Mouse (Mus musculus) MEL (cell line): ENCODE results near the gene Sh3bgrl. TPM values are rescaled to one million over a fixed set of nuclear protein-coding genes. Genes with fewer than 3 reads are reported as not detected.

Experiments used
- DNase-seq: peaks from one replicate; pipeline ENCODE4 v3.0.0; 2011; ENCODE audit warnings: low read depth, low spot score
- H3K27ac ChIP-seq: 2 replicates; pipeline ENCODE4 v1.5.1; 2012; ENCODE audit warnings: low read depth, mild to moderate bottlenecking, control low read depth, low read length, moderate library complexity; ENCODE audit not compliant: control insufficient read depth
- H3K27me3 ChIP-seq, 2 experiments: fragments of 150-350 bp in 1 of 2; sonication (generic) in 1 of 2; 2 replicates each; pipeline ENCODE4 v1.6.1; 2012; ENCODE audit warnings: low read length in 2 of 2, mild to moderate bottlenecking in 2 of 2, improper control_type of control experiment in 1 of 2, moderate library complexity in 1 of 2; ENCODE audit not compliant: insufficient read depth in 2 of 2, control insufficient read depth in 1 of 2
- H3K36me3 ChIP-seq, 2 experiments: 2 replicates each; pipeline ENCODE4 v1.6.1; 2012 to 2014; ENCODE audit warnings: low read length in 2 of 2, improper control_type of control experiment in 1 of 2, inconsistent platforms in 1 of 2, mild to moderate bottlenecking in 1 of 2; ENCODE audit not compliant: insufficient read depth in 2 of 2, control insufficient read depth in 1 of 2
- H3K4me1 ChIP-seq, 2 experiments: fragments of 150-350 bp in 1 of 2; sonication (generic) in 1 of 2; 2 replicates each; pipeline ENCODE4 v1.6.1; 2012; ENCODE audit warnings: low read length in 2 of 2, improper control_type of control experiment in 1 of 2, mild to moderate bottlenecking in 1 of 2; ENCODE audit not compliant: insufficient read depth in 2 of 2, control insufficient read depth in 1 of 2
- H3K4me3 ChIP-seq, 2 experiments: fragments of 150-350 bp in 1 of 2; sonication (generic) in 1 of 2; 2 replicates each; pipeline ENCODE4 v1.5.1; 2012; ENCODE audit warnings: low read depth in 2 of 2, low read length in 2 of 2, mild to moderate bottlenecking in 2 of 2, moderate library complexity in 2 of 2, control low read depth in 1 of 2, improper control_type of control experiment in 1 of 2; ENCODE audit not compliant: control insufficient read depth in 1 of 2, insufficient read depth in 1 of 2
- H3K79me2 ChIP-seq: 2 replicates; pipeline ENCODE4 v1.6.1; 2012; ENCODE audit warnings: mild to moderate bottlenecking, low read length, moderate library complexity; ENCODE audit not compliant: control insufficient read depth, poor library complexity, insufficient read depth
- H3K9ac ChIP-seq: 2 replicates; pipeline ENCODE4 v1.6.1; 2012; ENCODE audit warnings: low read depth, mild to moderate bottlenecking, control low read depth, low read length, moderate library complexity; ENCODE audit not compliant: control insufficient read depth, poor library complexity, severe bottlenecking
- H3K9me3 ChIP-seq: fragments of 150-350 bp; sonication (generic); replicated peaks from 2 replicates; pipeline ENCODE4 v1.6.1; 2012; ENCODE audit warnings: mild to moderate bottlenecking, low read length, improper control_type of control experiment, moderate library complexity; ENCODE audit not compliant: insufficient read depth
- BHLHE40 ChIP-seq: IDR thresholded peaks from 2 replicates; pipeline ENCODE4 v1.6.1; 2012; ENCODE audit warnings: low read depth, mild to moderate bottlenecking, inconsistent platforms, low read length, improper control_type of control experiment, borderline replicate concordance
- CHD1 ChIP-seq: IDR thresholded peaks from 2 replicates; pipeline ENCODE4 v1.6.1; 2012; ENCODE audit warnings: low read depth, mild to moderate bottlenecking, inconsistent platforms, low read length, improper control_type of control experiment
- CTCF ChIP-seq, 3 experiments: IDR thresholded peaks in 2 of 3; conservative IDR thresholded peaks in 1 of 3; 2 replicates each; pipeline ENCODE4 v1.5.1; 2011 to 2012; ENCODE audit warnings: low read length in 3 of 3, low read depth in 2 of 3, mild to moderate bottlenecking in 2 of 3, improper control_type of control experiment in 1 of 3, inconsistent platforms in 1 of 3, mixed read lengths in 1 of 3, moderate library complexity in 1 of 3; ENCODE audit not compliant: control insufficient read depth in 1 of 3, insufficient read depth in 1 of 3, poor library complexity in 1 of 3, severe bottlenecking in 1 of 3
- E2F4 ChIP-seq: IDR thresholded peaks from 2 replicates; pipeline ENCODE4 v1.6.1; 2011; ENCODE audit warnings: low read depth, low read length, improper control_type of control experiment, borderline replicate concordance
- ELF1 ChIP-seq: IDR thresholded peaks from 2 replicates; pipeline ENCODE4 v1.6.1; 2014; ENCODE audit warnings: low read depth, mild to moderate bottlenecking, inconsistent platforms, low read length, improper control_type of control experiment, moderate library complexity
- EP300 ChIP-seq, 2 experiments: IDR thresholded peaks; 2 replicates each; pipeline ENCODE4 v1.6.1; 2011; ENCODE audit warnings: improper control_type of control experiment in 2 of 2, low read length in 2 of 2, low read depth in 1 of 2, mild to moderate bottlenecking in 1 of 2
- ETS1 ChIP-seq: IDR thresholded peaks from 2 replicates; pipeline ENCODE4 v1.6.1; 2012; ENCODE audit warnings: low read depth, mild to moderate bottlenecking, inconsistent platforms, low read length, improper control_type of control experiment, moderate library complexity
- GABPA ChIP-seq: IDR thresholded peaks from 2 replicates; pipeline ENCODE4 v1.6.1; 2012; ENCODE audit warnings: low read depth, mild to moderate bottlenecking, inconsistent platforms, low read length, improper control_type of control experiment, moderate library complexity
- HCFC1 ChIP-seq: IDR thresholded peaks from 2 replicates; pipeline ENCODE4 v1.6.1; 2012; ENCODE audit warnings: low read depth, mild to moderate bottlenecking, inconsistent platforms, low read length, improper control_type of control experiment, moderate library complexity
- JUND ChIP-seq: IDR thresholded peaks from 2 replicates; pipeline ENCODE4 v1.6.1; 2011; ENCODE audit warnings: low read depth, mild to moderate bottlenecking, improper control_type of control experiment, low read length
- KAT2A ChIP-seq: conservative IDR thresholded peaks from 2 replicates; pipeline ENCODE4 v1.6.1; 2012; ENCODE audit warnings: low read depth, low read length, improper control_type of control experiment, inconsistent platforms
- MAFK ChIP-seq: IDR thresholded peaks from 2 replicates; pipeline ENCODE4 v1.6.1; 2011; ENCODE audit warnings: low read depth, mild to moderate bottlenecking, low read length, improper control_type of control experiment, borderline replicate concordance
- MAX ChIP-seq: IDR thresholded peaks from 2 replicates; pipeline ENCODE4 v1.6.1; 2011; ENCODE audit warnings: low read length, improper control_type of control experiment
- MAZ ChIP-seq: IDR thresholded peaks from 2 replicates; pipeline ENCODE4 v1.6.1; 2012; ENCODE audit warnings: low read depth, mild to moderate bottlenecking, inconsistent platforms, low read length, improper control_type of control experiment
- MEF2A ChIP-seq: IDR thresholded peaks from 2 replicates; pipeline ENCODE4 v1.6.1; 2014; ENCODE audit warnings: low read depth, mild to moderate bottlenecking, inconsistent platforms, low read length, improper control_type of control experiment; ENCODE audit not compliant: poor library complexity, insufficient replicate concordance, severe bottlenecking; ENCODE audit errors: extremely low read depth
- MXI1 ChIP-seq: IDR thresholded peaks from 2 replicates; pipeline ENCODE4 v1.6.1; 2011; ENCODE audit warnings: mild to moderate bottlenecking, low read depth, low read length, improper control_type of control experiment
- MYB ChIP-seq: IDR thresholded peaks from 2 replicates; pipeline ENCODE4 v1.6.1; 2011; ENCODE audit warnings: mild to moderate bottlenecking, low read depth, low read length, improper control_type of control experiment
- MYC ChIP-seq: IDR thresholded peaks from 2 replicates; pipeline ENCODE4 v1.6.1; 2011; ENCODE audit warnings: low read depth, mild to moderate bottlenecking, low read length, improper control_type of control experiment, moderate library complexity
- NELFE ChIP-seq: IDR thresholded peaks from 2 replicates; pipeline ENCODE4 v1.6.1; 2011; ENCODE audit warnings: low read depth, low read length, improper control_type of control experiment
- NRF1 ChIP-seq: IDR thresholded peaks from 2 replicates; pipeline ENCODE4 v1.6.1; 2014; ENCODE audit warnings: low read depth, mild to moderate bottlenecking, inconsistent platforms, low read length, improper control_type of control experiment, moderate library complexity; ENCODE audit not compliant: poor library complexity, insufficient read depth, severe bottlenecking
- POLR2A ChIP-seq, 2 experiments: IDR thresholded peaks; 2 replicates each; pipeline ENCODE4 v1.6.1; 2011 to 2012; ENCODE audit warnings: low read length in 2 of 2, mild to moderate bottlenecking in 2 of 2, control low read depth in 1 of 2, improper control_type of control experiment in 1 of 2, low read depth in 1 of 2, moderate library complexity in 1 of 2; ENCODE audit not compliant: control insufficient read depth in 1 of 2, insufficient read depth in 1 of 2, poor library complexity in 1 of 2
- POLR2AphosphoS2 ChIP-seq: IDR thresholded peaks from 2 replicates; pipeline ENCODE4 v1.6.1; 2011; ENCODE audit warnings: low read length, improper control_type of control experiment
- POLR2AphosphoS5 ChIP-seq: IDR thresholded peaks from 2 replicates; pipeline ENCODE4 v1.6.1; 2012; ENCODE audit warnings: low read depth, borderline replicate concordance, mild to moderate bottlenecking, inconsistent platforms, low read length, moderate library complexity, mixed read lengths
- RAD21 ChIP-seq: IDR thresholded peaks from 2 replicates; pipeline ENCODE4 v1.6.1; 2011; ENCODE audit warnings: mild to moderate bottlenecking, low read depth, low read length, improper control_type of control experiment
- RCOR1 ChIP-seq: IDR thresholded peaks from 2 replicates; pipeline ENCODE4 v1.6.1; 2012; ENCODE audit warnings: low read depth, mild to moderate bottlenecking, inconsistent platforms, low read length, improper control_type of control experiment
- SIN3A ChIP-seq: IDR thresholded peaks from 2 replicates; pipeline ENCODE4 v1.6.1; 2012; ENCODE audit warnings: low read length, improper control_type of control experiment, inconsistent platforms
- SMC3 ChIP-seq: IDR thresholded peaks from 2 replicates; pipeline ENCODE4 v1.6.1; 2011; ENCODE audit warnings: low read depth, low read length, improper control_type of control experiment
- TAL1 ChIP-seq: IDR thresholded peaks from 2 replicates; pipeline ENCODE4 v1.6.1; 2012; ENCODE audit warnings: mild to moderate bottlenecking, inconsistent platforms, low read length, moderate library complexity, mixed read lengths
- TBP ChIP-seq: IDR thresholded peaks from 2 replicates; pipeline ENCODE4 v1.8.0; 2011; ENCODE audit warnings: low read depth, low read length, improper control_type of control experiment
- TCF12 ChIP-seq: IDR thresholded peaks from 2 replicates; pipeline ENCODE4 v1.6.1; 2014; ENCODE audit warnings: low read depth, mild to moderate bottlenecking, inconsistent platforms, low read length, improper control_type of control experiment, moderate library complexity
- UBTF ChIP-seq: IDR thresholded peaks from 2 replicates; pipeline ENCODE4 v1.6.1; 2012; ENCODE audit warnings: low read depth, mild to moderate bottlenecking, inconsistent platforms, low read length, improper control_type of control experiment, moderate library complexity, borderline replicate concordance; ENCODE audit not compliant: insufficient read depth
- USF2 ChIP-seq, 2 experiments: IDR thresholded peaks; 2 replicates each; pipeline ENCODE4 v1.6.1; 2011 to 2012; ENCODE audit warnings: improper control_type of control experiment in 2 of 2, low read length in 2 of 2, borderline replicate concordance in 1 of 2, inconsistent platforms in 1 of 2, low read depth in 1 of 2, mild to moderate bottlenecking in 1 of 2; ENCODE audit not compliant: insufficient read depth in 1 of 2
- ZC3H11A ChIP-seq: IDR thresholded peaks from 2 replicates; pipeline ENCODE4 v1.6.1; 2012; ENCODE audit warnings: low read depth, mild to moderate bottlenecking, inconsistent platforms, low read length, improper control_type of control experiment
- ZKSCAN1 ChIP-seq: IDR thresholded peaks from 2 replicates; pipeline ENCODE4 v1.6.1; 2012; ENCODE audit warnings: low read depth, mild to moderate bottlenecking, inconsistent platforms, low read length, improper control_type of control experiment, moderate library complexity
- ZMIZ1 ChIP-seq: IDR thresholded peaks from 2 replicates; pipeline ENCODE4 v1.6.1; 2012; ENCODE audit warnings: low read depth, mild to moderate bottlenecking, inconsistent platforms, low read length, improper control_type of control experiment, moderate library complexity
- ZNF384 ChIP-seq: IDR thresholded peaks from 2 replicates; pipeline ENCODE4 v1.6.1; 2012; ENCODE audit warnings: low read depth, mild to moderate bottlenecking, inconsistent platforms, low read length, improper control_type of control experiment
- polyA plus RNA-seq, 2 experiments: library from polyadenylated mRNA; stranded (reverse) in 1 of 2; unstranded in 1 of 2; fragments of >175 nt in 1 of 2; fragments of >200 nt in 1 of 2; gene quantifications; 2 replicates each; pipeline versions ENCODE4 v1.2.1 to v1.2.4; 2012; ENCODE audit warnings: low replicate concordance in 2 of 2, low read depth in 1 of 2; ENCODE audit not compliant: insufficient read length in 2 of 2, insufficient read depth in 1 of 2, missing spikeins in 1 of 2
- total RNA-seq: library from RNA; depleted of rRNA; stranded (reverse); fragments of 300-350 nt; gene quantifications from 2 replicates; pipeline ENCODE4 v1.2.3, GENCODE M21; 2012

Sh3bgrl gene
- total and polyA plus RNA-seq, 3 experiments = 50.5 to 126 (median 83.6) TPM

DNA sequence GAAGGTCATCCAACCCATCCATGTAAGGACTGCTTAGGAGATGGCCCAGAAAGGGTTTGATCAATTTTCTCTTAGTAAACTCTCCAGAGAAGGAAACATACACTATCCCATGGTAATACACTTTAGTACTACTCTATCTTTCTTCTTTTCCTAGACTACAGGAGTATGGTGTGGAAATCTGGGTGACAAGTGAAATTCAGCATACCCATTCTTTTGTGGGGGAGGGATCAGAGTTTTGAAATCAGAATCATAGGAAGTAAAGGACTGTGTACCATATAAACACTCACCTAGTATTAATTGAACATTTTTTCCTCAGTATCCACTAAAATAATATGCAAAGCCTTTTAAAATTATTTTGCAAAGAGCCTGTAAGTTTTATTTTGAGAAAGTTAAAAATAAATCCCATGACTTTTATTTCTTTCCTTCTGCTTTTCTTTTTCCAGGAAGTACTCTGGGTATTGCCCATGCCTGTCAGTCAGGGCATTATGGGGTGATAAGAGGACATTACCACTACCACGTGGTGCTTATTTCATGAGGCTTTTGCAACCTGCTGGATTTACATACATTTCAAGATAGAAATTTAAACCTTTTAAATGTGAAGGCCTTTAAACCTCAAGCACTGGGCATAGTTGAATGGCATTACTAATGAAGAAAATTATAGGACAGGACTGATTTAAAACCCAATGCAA lies 13.1 kb downstream of the Sh3bgrl start:
- DNase-seq = peak; percentile 59
- Histone ChIP-seq H3K4me3 (no peak overlapping the region), H3K27ac (no peak overlapping the region), H3K79me2 (peaks cover 43% of the 10 kb centered on the region), H3K9me3 (no peaks in the 10 kb centered on the region), H3K36me3 (peaks cover 7 to 52% of the 10 kb centered on the region in 2 experiments), H3K9ac (no peak overlapping the region), H3K4me1 (peaks cover 12 to 30% of the 10 kb centered on the region in 2 experiments), H3K27me3 (no peaks in the 10 kb centered on the region)
- TF ChIP-seq ZC3H11A (0 out of 2 replicates have a peak, but pooled peaks have one; percentile 1), MAZ (no peak), POLR2A (IDR thresholded peaks at IDR 0.05; ENCODE audit: control insufficient read depth in 1 of 2, insufficient read depth in 1 of 2, low read depth in 1 of 2, low read length in 2 of 2, poor library complexity in 1 of 2) (no peak), ZKSCAN1 (no peak), ZNF384 (no peak), MAFK (no peak), TBP (no peak), BHLHE40 (no peak), E2F4 (no peak), POLR2AphosphoS2 (no peak), KAT2A (no peak), EP300 (IDR thresholded peaks at IDR 0.05; ENCODE audit: low read depth in 1 of 2, low read length in 2 of 2) (peak; percentile 30 to 42; a peak in 1 of 4 replicates), ETS1 (peak; percentile 49), CTCF (IDR thresholded peaks at IDR 0.05 in 2 of 3, conservative IDR thresholded peaks at IDR 0.05 in 1 of 3; ENCODE audit: control insufficient read depth in 1 of 3, insufficient read depth in 1 of 3, low read depth in 2 of 3, low read length in 3 of 3, poor library complexity in 1 of 3, severe bottlenecking in 1 of 3) (no peak), TCF12 (no peak), TAL1 (no peak), MYC (peak; percentile 93), NRF1 (no peak), USF2 (IDR thresholded peaks at IDR 0.05; ENCODE audit: borderline replicate concordance in 1 of 2, insufficient read depth in 1 of 2, low read depth in 1 of 2, low read length in 2 of 2) (peak in 1 of 2 experiments; percentile 36; a peak in 1 of 4 replicates), CHD1 (0 out of 2 replicates have a peak, but pooled peaks have one; percentile 24), RCOR1 (peak; percentile 5; the same call in 1 of the 2 replicates), JUND (no peak), RAD21 (no peak), MXI1 (peak; percentile 90), POLR2AphosphoS5 (no peak), MYB (no peak), ZMIZ1 (no peak), GABPA (no peak), HCFC1 (no peak), UBTF (no peak), SMC3 (no peak), NELFE (no peak), MAX (peak; percentile 94), MEF2A (no peak), ELF1 (peak; percentile 65; the same call in 1 of the 2 replicates), SIN3A (peak; percentile 55; the same call in 1 of the 2 replicates)
